Mouse (Mus musculus): ENCODE results near the gene Slc25a28. TPM values are rescaled to one million over a fixed set of nuclear protein-coding genes. Genes with fewer than 3 reads are reported as not detected.

The Slc25a28 gene
- polyA plus RNA-seq, 1 experiment from 2014 or later: 9.6 TPM

- H3K9ac ChIP-seq (ENCODE audit: low read length): no peak overlapping the region
- no peak overlapping the region for H3K4me3 ChIP-seq (ENCODE audit: low read depth, low read length)
- TF ChIP-seq EP300 (optimal IDR thresholded peaks at IDR 0.05): no peak
- TF ChIP-seq CTCF (IDR thresholded peaks at IDR 0.05; ENCODE audit: low read depth): no peak
- no peak overlapping the region for H3K27ac ChIP-seq (replicated peaks)
- no peak for ATAC-seq (ENCODE audit: low FRiP score, low TSS enrichment)
- H3K4me1 ChIP-seq (replicated peaks; ENCODE audit: control insufficient read depth, insufficient read depth): no peaks in the 10 kb centered on the region; the same call in 1 of the 2 replicates
- no peaks in the 10 kb centered on the region for H3K9me3 ChIP-seq (ENCODE audit: control insufficient read depth, low read length)
- H3K36me3 ChIP-seq (ENCODE audit: control insufficient read depth, insufficient read depth, low read length): no peaks in the 10 kb centered on the region
- H3K27me3 ChIP-seq (ENCODE audit: control insufficient read depth, insufficient read depth, low read length): no peaks in the 10 kb centered on the region
- WGBS: 79% methylated on average over 9 of the region's 9 CpGs
- no peak for DNase-seq (ENCODE audit: low spot score)
- no peak overlapping the region for H3K4me2 ChIP-seq (replicated peaks; ENCODE audit: low read depth)
Measured at GRCm38 (mm10) chr19:43642843-43643242, 31.8 kb downstream of the Slc25a28 start.

DNA sequence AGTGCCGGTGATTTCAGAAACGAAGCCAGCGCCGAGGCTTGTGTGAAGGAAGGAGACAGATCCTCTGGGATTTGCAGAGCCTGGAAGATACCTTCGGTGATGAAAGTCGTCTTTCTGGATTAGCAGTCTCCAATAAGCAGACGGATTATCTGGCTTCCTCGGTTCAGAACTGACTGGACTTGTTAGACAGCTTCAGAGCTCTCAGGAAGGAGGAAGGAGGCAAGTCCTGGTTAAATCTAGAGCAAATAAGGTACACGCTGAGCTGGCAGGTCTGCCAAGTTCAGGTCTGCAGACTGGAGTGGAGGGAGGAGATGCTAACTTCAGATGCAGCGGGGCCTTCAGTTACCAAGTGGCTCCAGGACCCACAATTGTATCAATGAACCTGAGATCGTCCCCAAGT lies 32.8 kb downstream of the Slc25a28 start:
- H3K4me1 ChIP-seq (replicated peaks; ENCODE audit: control insufficient read depth, insufficient read depth): no peaks in the 10 kb centered on the region; the same call in 1 of the 2 replicates
- no peaks in the 10 kb centered on the region for H3K36me3 ChIP-seq (ENCODE audit: control insufficient read depth, insufficient read depth, low read length)
- 0 out of 2 replicates have a peak overlapping the region, but pooled peaks have one; percentile 14 for H3K27ac ChIP-seq (replicated peaks)
- no peaks in the 10 kb centered on the region for H3K9me3 ChIP-seq (ENCODE audit: control insufficient read depth, low read length)
- no peak overlapping the region for H3K4me3 ChIP-seq (ENCODE audit: low read depth, low read length)
- DNase-seq (ENCODE audit: low spot score) (peak; percentile 70), ATAC-seq (ENCODE audit: low FRiP score, low TSS enrichment) (peak; percentile 61)
- TF ChIP-seq EP300 (optimal IDR thresholded peaks at IDR 0.05) (no peak), CTCF (IDR thresholded peaks at IDR 0.05; ENCODE audit: low read depth) (no peak)
- 44% methylated on average over 11 of the region's 11 CpGs for WGBS
- no peaks in the 10 kb centered on the region for H3K27me3 ChIP-seq (ENCODE audit: control insufficient read depth, insufficient read depth, low read length)
- H3K4me2 ChIP-seq (replicated peaks; ENCODE audit: low read depth): no peak overlapping the region
- H3K9ac ChIP-seq (ENCODE audit: low read length): no peak overlapping the region

DNA sequence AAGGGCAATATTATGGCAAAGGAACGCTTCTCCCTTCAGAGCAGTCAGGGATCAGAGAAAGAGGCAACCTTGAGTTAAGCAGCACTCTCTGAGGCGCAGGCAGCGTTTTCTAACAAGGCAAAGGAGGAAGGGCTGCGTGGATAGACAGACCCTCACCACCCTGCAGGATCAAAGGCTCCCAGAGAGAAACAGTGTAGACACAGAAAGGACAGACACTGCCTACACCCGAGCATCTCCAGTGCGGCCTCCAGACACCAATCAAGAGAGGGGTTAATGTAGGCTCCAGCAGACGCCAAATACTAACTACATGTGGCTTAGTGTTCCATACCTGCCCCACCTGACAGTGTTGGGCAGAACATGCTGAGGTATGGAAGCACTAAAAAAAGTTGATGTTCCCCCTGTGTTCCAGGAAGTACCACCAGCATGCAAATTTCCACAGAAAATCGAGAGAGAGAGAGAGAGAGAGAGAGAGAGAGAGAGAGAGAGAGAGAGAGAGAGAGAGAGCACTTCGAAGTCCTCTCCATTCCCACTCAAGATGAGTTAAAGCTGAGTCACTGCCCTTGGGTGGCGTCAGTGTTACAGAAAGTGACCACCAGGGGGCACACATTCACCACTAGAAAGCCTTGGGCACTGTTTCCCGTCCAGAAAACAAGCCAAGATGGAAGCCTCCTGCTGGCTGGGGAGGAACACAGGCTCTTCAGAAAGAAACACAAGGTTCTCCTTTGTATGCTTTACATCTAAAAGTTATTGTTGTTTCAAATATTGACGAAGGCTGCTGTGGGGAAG lies 44.0 kb downstream of the Slc25a28 start:
- 31% methylated on average over 12 of the region's 12 CpGs for WGBS
- H3K36me3 ChIP-seq (ENCODE audit: control insufficient read depth, insufficient read depth, low read length): no peaks in the 10 kb centered on the region
- peak; percentile 89 for DNase-seq (ENCODE audit: low spot score)
- TF ChIP-seq CTCF (IDR thresholded peaks at IDR 0.05; ENCODE audit: low read depth) (peak; percentile 98), EP300 (optimal IDR thresholded peaks at IDR 0.05) (no peak)
- H3K27ac ChIP-seq (replicated peaks): no peak overlapping the region
- H3K9ac ChIP-seq (ENCODE audit: low read length): no peak overlapping the region
- peak; percentile 91 for ATAC-seq (ENCODE audit: low FRiP score, low TSS enrichment)
- no peaks in the 10 kb centered on the region for H3K9me3 ChIP-seq (ENCODE audit: control insufficient read depth, low read length)
- no peaks in the 10 kb centered on the region for H3K27me3 ChIP-seq (ENCODE audit: control insufficient read depth, insufficient read depth, low read length)
- H3K4me2 ChIP-seq (replicated peaks; ENCODE audit: low read depth): no peak overlapping the region
- H3K4me1 ChIP-seq (replicated peaks; ENCODE audit: control insufficient read depth, insufficient read depth): no peaks in the 10 kb centered on the region
- no peak overlapping the region for H3K4me3 ChIP-seq (ENCODE audit: low read depth, low read length)

DNA sequence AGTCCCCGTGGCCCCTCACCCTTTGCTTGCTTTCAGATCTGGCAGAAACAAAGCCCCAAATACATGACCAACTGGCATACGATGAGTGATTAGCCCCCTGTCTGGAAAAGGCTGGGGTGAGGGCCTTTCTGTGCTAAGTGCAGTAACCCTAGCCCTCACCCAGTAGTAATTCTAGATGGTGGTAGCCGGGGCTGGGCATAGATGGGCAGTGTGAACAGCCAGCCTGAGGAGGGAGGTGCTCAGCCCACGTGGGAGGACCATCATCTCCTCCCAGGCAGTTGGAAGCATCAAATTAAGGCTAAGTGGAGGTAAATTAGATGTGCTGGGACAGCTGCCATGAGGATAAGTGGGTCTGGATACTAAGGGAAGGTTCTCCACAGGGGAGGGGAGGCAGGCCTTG lies 45.6 kb downstream of the Slc25a28 start:
- WGBS: 40% methylated on average over 4 of the region's 4 CpGs
- Histone ChIP-seq H3K4me1 (replicated peaks; ENCODE audit: control insufficient read depth, insufficient read depth) (no peaks in the 10 kb centered on the region), H3K27ac (replicated peaks) (no peak overlapping the region), H3K4me3 (ENCODE audit: low read depth, low read length) (no peak overlapping the region), H3K4me2 (replicated peaks; ENCODE audit: low read depth) (no peak overlapping the region), H3K27me3 (ENCODE audit: control insufficient read depth, insufficient read depth, low read length) (no peaks in the 10 kb centered on the region), H3K9me3 (ENCODE audit: control insufficient read depth, low read length) (no peaks in the 10 kb centered on the region), H3K36me3 (ENCODE audit: control insufficient read depth, insufficient read depth, low read length) (no peaks in the 10 kb centered on the region), H3K9ac (ENCODE audit: low read length) (no peak overlapping the region)
- DNase-seq (ENCODE audit: low spot score): no peak
- TF ChIP-seq CTCF (IDR thresholded peaks at IDR 0.05; ENCODE audit: low read depth) (no peak), EP300 (optimal IDR thresholded peaks at IDR 0.05) (no peak)
- ATAC-seq (ENCODE audit: low FRiP score, low TSS enrichment): no peak

- Histone ChIP-seq H3K36me3 (ENCODE audit: control insufficient read depth, insufficient read depth, low read length) (no peaks in the 10 kb centered on the region), H3K4me3 (ENCODE audit: low read depth, low read length) (no peak overlapping the region), H3K27ac (replicated peaks) (no peak overlapping the region), H3K4me2 (replicated peaks; ENCODE audit: low read depth) (no peak overlapping the region), H3K9ac (ENCODE audit: low read length) (no peak overlapping the region), H3K27me3 (ENCODE audit: control insufficient read depth, insufficient read depth, low read length) (no peaks in the 10 kb centered on the region; the same call in 1 of the 2 replicates), H3K9me3 (ENCODE audit: control insufficient read depth, low read length) (no peaks in the 10 kb centered on the region), H3K4me1 (replicated peaks; ENCODE audit: control insufficient read depth, insufficient read depth) (no peaks in the 10 kb centered on the region)
- no peak for ATAC-seq (ENCODE audit: low FRiP score, low TSS enrichment)
- WGBS: 94% methylated on average over 3 of the region's 3 CpGs
- no peak for DNase-seq (ENCODE audit: low spot score)
- TF ChIP-seq EP300 (optimal IDR thresholded peaks at IDR 0.05) (no peak), CTCF (IDR thresholded peaks at IDR 0.05; ENCODE audit: low read depth) (peak; percentile 43)
Measured at GRCm38 (mm10) chr19:43627345-43627744, 47.3 kb downstream of the Slc25a28 start.

DNA sequence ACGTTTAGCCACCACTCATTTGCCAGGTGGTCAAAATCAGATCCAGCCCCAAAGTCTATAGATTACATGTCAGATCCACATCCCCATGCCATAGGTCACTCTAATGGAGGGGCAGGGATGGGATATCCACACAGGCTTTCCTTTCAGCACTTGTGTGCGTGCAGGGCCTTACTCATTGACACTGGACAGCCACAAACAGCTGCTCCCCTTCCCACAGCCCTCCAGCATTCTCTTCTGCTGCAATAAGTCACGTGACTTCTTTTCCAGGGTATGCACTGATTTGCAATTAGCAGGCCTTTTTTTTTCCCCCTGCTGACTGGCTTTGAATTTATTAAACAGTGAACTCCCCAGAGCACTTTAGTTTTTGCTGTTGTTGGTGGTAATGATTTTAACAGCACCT lies 48.5 kb downstream of the Slc25a28 start:
- H3K9me3 ChIP-seq (ENCODE audit: control insufficient read depth, low read length): no peaks in the 10 kb centered on the region
- no peak overlapping the region for H3K4me2 ChIP-seq (replicated peaks; ENCODE audit: low read depth)
- ATAC-seq (ENCODE audit: low FRiP score, low TSS enrichment) (no peak), DNase-seq (ENCODE audit: low spot score) (no peak)
- H3K27ac ChIP-seq (replicated peaks): no peak overlapping the region
- peaks cover 6% of the 10 kb centered on the region; the same call in 1 of the 2 replicates for H3K27me3 ChIP-seq (ENCODE audit: control insufficient read depth, insufficient read depth, low read length)
- no peaks in the 10 kb centered on the region for H3K4me1 ChIP-seq (replicated peaks; ENCODE audit: control insufficient read depth, insufficient read depth)
- no peak overlapping the region for H3K9ac ChIP-seq (ENCODE audit: low read length)
- WGBS: 23% methylated on average over 3 of the region's 3 CpGs
- no peak for TF ChIP-seq CTCF (IDR thresholded peaks at IDR 0.05; ENCODE audit: low read depth)
- TF ChIP-seq EP300 (optimal IDR thresholded peaks at IDR 0.05): no peak
- no peaks in the 10 kb centered on the region for H3K36me3 ChIP-seq (ENCODE audit: control insufficient read depth, insufficient read depth, low read length)
- H3K4me3 ChIP-seq (ENCODE audit: low read depth, low read length): no peak overlapping the region

Data from stomach, postnatal 0 days (tissue).